Mouse (Mus musculus) liver, embryonic 16.5 days (tissue): Measurements from ENCODE around the gene Matn3. TPM values are rescaled to one million over a fixed set of nuclear protein-coding genes. Genes with fewer than 3 reads are reported as not detected.
"Not testable (repeated sequence)": the region's sequence is repeated elsewhere in the genome, so short reads cannot be mapped to it uniquely, and the experiment has no call there.

Source experiments
- ATAC-seq: fragments of 200-750 bp; cut with Nextera tagmentation; 2 replicates; pipeline ENCODE4 v1.8.0; 2017; ENCODE audit warnings: low read depth, mild to moderate bottlenecking, moderate number of reproducible peaks, moderate library complexity
- H3K27ac ChIP-seq: fragments of 300-500 bp; sonication (generic); 2 replicates; pipeline ENCODE4 v1.5.1; 2014; ENCODE audit warnings: mild to moderate bottlenecking, low read length
- H3K27me3 ChIP-seq: fragments of 300-500 bp; sonication (generic); 2 replicates; pipeline ENCODE4 v1.6.1; 2014; ENCODE audit warnings: low read depth, low read length, mixed read lengths; ENCODE audit not compliant: control insufficient read depth, insufficient read depth
- H3K36me3 ChIP-seq: fragments of 300-500 bp; sonication (generic); 2 replicates; pipeline ENCODE4 v1.6.1; 2014; ENCODE audit warnings: mild to moderate bottlenecking; ENCODE audit not compliant: control insufficient read depth, insufficient read depth
- H3K4me1 ChIP-seq: fragments of 300-500 bp; sonication (generic); 2 replicates; pipeline ENCODE4 v1.6.1; 2014; ENCODE audit warnings: low read depth, low read length, mixed read lengths; ENCODE audit not compliant: control insufficient read depth
- H3K4me2 ChIP-seq: fragments of 300-500 bp; sonication (generic); 2 replicates; pipeline ENCODE4 v1.6.1; 2014; ENCODE audit warnings: low read depth, low read length, mixed read lengths
- H3K4me3 ChIP-seq: fragments of 300-500 bp; sonication (generic); 2 replicates; pipeline ENCODE4 v1.5.1; 2014; ENCODE audit warnings: low read depth, mild to moderate bottlenecking, low read length
- H3K9ac ChIP-seq: fragments of 300-500 bp; sonication (generic); 2 replicates; pipeline ENCODE4 v1.6.1; 2014; ENCODE audit warnings: low read depth, low read length
- H3K9me3 ChIP-seq: fragments of 300-500 bp; sonication (generic); replicated peaks from 2 replicates; pipeline ENCODE4 v1.6.1; 2016; ENCODE audit warnings: low read length; ENCODE audit not compliant: control insufficient read depth
- WGBS: fragments of 180-500 bp; shearing (Covaris S2); extraction: QIAGEN DNeasy Blood & Tissue Kit; methylation state at CpG from one replicate; pipeline ENCODE4 v1.1.7; 2014; ENCODE audit not compliant: insufficient replicate concordance; 5-methylcytosine and 5-hydroxymethylcytosine counted together
- polyA plus RNA-seq: library from polyadenylated mRNA; unstranded; fragments of >200 nt; fragmentation: Nextera tagmentation; extraction: Ambion mirVana; gene quantifications from 2 replicates; pipeline ENCODE4 v1.2.1, GENCODE M21; 2015

The Matn3 gene
- polyA plus RNA-seq, 1 experiment from 2014 or later: 0.09 TPM

DNA sequence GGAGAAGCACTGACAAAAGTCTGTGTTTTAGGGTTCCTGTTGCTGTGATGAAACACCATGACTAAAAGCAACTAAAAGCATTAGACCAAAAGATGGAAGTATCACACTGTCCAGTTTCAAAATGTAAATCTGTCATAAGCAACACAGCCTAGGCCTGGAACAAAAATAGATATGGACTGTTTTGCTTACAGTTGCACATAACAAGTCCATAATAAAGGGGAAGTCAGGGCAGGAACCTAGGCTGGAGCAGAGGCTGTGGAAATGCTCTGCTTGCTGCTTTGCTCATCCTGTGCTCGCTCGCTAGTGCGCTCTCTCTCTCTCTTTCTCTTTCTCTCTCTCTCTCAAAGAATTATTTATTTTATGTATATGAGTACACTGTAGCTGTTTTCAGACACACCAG lies 20.1 kb upstream of the Matn3 start:
- Histone ChIP-seq H3K9me3 (no peaks in the 10 kb centered on the region), H3K4me3 (no peak overlapping the region), H3K36me3 (no peaks in the 10 kb centered on the region), H3K4me1 (peaks cover 31% of the 10 kb centered on the region), H3K27ac (no peak overlapping the region), H3K27me3 (no peaks in the 10 kb centered on the region), H3K9ac (no peak overlapping the region), H3K4me2 (no peak overlapping the region)
- peak; percentile 37; the same call in 1 of the 2 replicates for ATAC-seq
- WGBS: 68% methylated on average over 3 of the region's 3 CpGs

GRCm38 (mm10) chr12:8928766-8929165 lies 19.0 kb upstream of the Matn3 start:
- H3K4me3 ChIP-seq: no peak overlapping the region
- H3K27ac ChIP-seq: no peak overlapping the region
- H3K4me1 ChIP-seq: peaks cover 22% of the 10 kb centered on the region
- H3K27me3 ChIP-seq: no peaks in the 10 kb centered on the region
- H3K9ac ChIP-seq: no peak overlapping the region
- no peak for ATAC-seq
- 61% methylated on average over 4 of the region's 4 CpGs for WGBS
- no peaks in the 10 kb centered on the region for H3K9me3 ChIP-seq
- no peak overlapping the region for H3K4me2 ChIP-seq
- peaks cover 1% of the 10 kb centered on the region for H3K36me3 ChIP-seq

DNA sequence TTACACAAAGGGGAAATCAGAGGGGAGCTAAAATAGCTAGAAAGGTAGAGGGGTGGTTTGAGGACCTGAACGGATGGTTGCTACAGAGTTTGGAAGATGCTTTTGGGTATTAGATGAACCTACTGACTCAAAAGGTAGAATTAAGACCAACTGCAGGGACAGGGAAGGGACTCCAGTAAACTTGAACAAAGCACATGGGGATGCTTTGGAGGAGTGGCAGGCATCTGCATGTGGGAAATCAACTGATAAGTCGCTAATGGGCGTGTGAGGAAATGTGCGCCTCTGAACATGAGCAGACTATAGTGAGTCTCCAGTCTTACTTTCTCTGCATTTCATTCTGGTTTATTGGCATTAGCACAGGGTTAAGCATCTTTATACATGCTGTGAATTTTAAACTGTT lies 16.6 kb upstream of the Matn3 start:
- no peaks in the 10 kb centered on the region for H3K27me3 ChIP-seq
- peak; percentile 43; the same call in 1 of the 2 replicates for ATAC-seq
- peaks cover 14% of the 10 kb centered on the region for H3K36me3 ChIP-seq
- peaks cover 12% of the 10 kb centered on the region for H3K4me1 ChIP-seq
- no peak overlapping the region; the same call in 1 of the 2 replicates for H3K4me2 ChIP-seq
- H3K4me3 ChIP-seq: no peak overlapping the region
- H3K27ac ChIP-seq: no peak overlapping the region
- no peaks in the 10 kb centered on the region for H3K9me3 ChIP-seq
- no peak overlapping the region for H3K9ac ChIP-seq
- 25% methylated on average over 4 of the region's 4 CpGs for WGBS

GRCm38 (mm10) chr12:8935349-8935748 lies 12.4 kb upstream of the Matn3 start:
- Histone ChIP-seq H3K4me2 (no peak overlapping the region), H3K4me3 (no peak overlapping the region), H3K9me3 (no peaks in the 10 kb centered on the region), H3K4me1 (peaks cover 11% of the 10 kb centered on the region), H3K36me3 (peaks cover 29% of the 10 kb centered on the region), H3K27me3 (no peaks in the 10 kb centered on the region), H3K27ac (no peak overlapping the region), H3K9ac (no peak overlapping the region)
- ATAC-seq: no peak
- WGBS: 81% methylated on average over 5 of the region's 5 CpGs

GRCm38 (mm10) chr12:8936210-8936609 lies 11.5 kb upstream of the Matn3 start:
- not testable (repeated sequence) for H3K4me1 ChIP-seq, H3K4me2 ChIP-seq, H3K27me3 ChIP-seq, H3K27ac ChIP-seq, H3K9ac ChIP-seq, ATAC-seq, H3K4me3 ChIP-seq, H3K9me3 ChIP-seq
- H3K36me3 ChIP-seq: peaks cover 29% of the 10 kb centered on the region
- WGBS: 62% methylated on average over 4 of the region's 4 CpGs

- H3K4me2 ChIP-seq: no peak overlapping the region
- no peaks in the 10 kb centered on the region for H3K9me3 ChIP-seq
- no peaks in the 10 kb centered on the region for H3K4me1 ChIP-seq
- WGBS: 74% methylated on average over 4 of the region's 4 CpGs
- no peak overlapping the region for H3K9ac ChIP-seq
- no peak overlapping the region for H3K27ac ChIP-seq
- ATAC-seq: no peak
- H3K27me3 ChIP-seq: no peaks in the 10 kb centered on the region
- H3K4me3 ChIP-seq: no peak overlapping the region
- peaks cover 26% of the 10 kb centered on the region for H3K36me3 ChIP-seq
Measured at GRCm38 (mm10) chr12:8939490-8939889, 8.2 kb upstream of the Matn3 start.

GRCm38 (mm10) chr12:8940011-8941005 lies 7.4 kb upstream of the Matn3 start:
- no peaks in the 10 kb centered on the region for H3K27me3 ChIP-seq
- ATAC-seq: no peak
- H3K4me2 ChIP-seq: no peak overlapping the region
- peaks cover 23% of the 10 kb centered on the region for H3K36me3 ChIP-seq
- H3K9ac ChIP-seq: no peak overlapping the region
- WGBS: 63% methylated on average over 12 of the region's 12 CpGs
- no peak overlapping the region for H3K27ac ChIP-seq
- no peak overlapping the region for H3K4me3 ChIP-seq
- H3K9me3 ChIP-seq: no peaks in the 10 kb centered on the region
- no peaks in the 10 kb centered on the region for H3K4me1 ChIP-seq

- no peak overlapping the region for H3K4me2 ChIP-seq
- H3K9me3 ChIP-seq: no peaks in the 10 kb centered on the region
- H3K4me3 ChIP-seq: no peak overlapping the region
- WGBS: 62% methylated on average over 4 of the region's 4 CpGs
- no peak overlapping the region for H3K9ac ChIP-seq
- no peaks in the 10 kb centered on the region for H3K27me3 ChIP-seq
- H3K27ac ChIP-seq: no peak overlapping the region
- peaks cover 15% of the 10 kb centered on the region for H3K36me3 ChIP-seq
- ATAC-seq: no peak
- H3K4me1 ChIP-seq: no peaks in the 10 kb centered on the region
Measured at GRCm38 (mm10) chr12:8941131-8941615, 6.6 kb upstream of the Matn3 start.
